Mouse (Mus musculus) erythroblast, embryonic 14.5 days (primary cell): ENCODE data around the gene Gjb4.

ENCODE experiments used
- GATA1 ChIP-seq: IDR thresholded peaks from 2 replicates; pipeline ENCODE4 v1.6.1; 2012; ENCODE audit warnings: low read length, inconsistent platforms, mixed read lengths
- TAL1 ChIP-seq: IDR thresholded peaks from 3 replicates; pipeline ENCODE4 v1.6.1; 2012; ENCODE audit warnings: low read length, inconsistent platforms, mixed read lengths

GRCm38 (mm10) chr4:127375541-127376177, 21.8 kb upstream of the Gjb4 start:
- TF ChIP-seq TAL1: no peak
- TF ChIP-seq GATA1: no peak
